Mouse (Mus musculus) myocyte (in vitro differentiated cells): ENCODE measurements around the gene Cep170. TPM values are rescaled to one million over a fixed set of nuclear protein-coding genes. Genes with fewer than 3 reads are reported as not detected.

Source experiments
- H3K27me3 ChIP-seq: one replicate; pipeline ENCODE4 v1.6.1; 2011; ENCODE audit not compliant: control insufficient read depth, insufficient read depth, insufficient read length
- H3K36me3 ChIP-seq: one replicate; pipeline ENCODE4 v1.6.1; 2011; ENCODE audit not compliant: control insufficient read depth, insufficient read depth
- H3K4me2 ChIP-seq: one replicate; pipeline ENCODE4 v1.6.1; 2011; ENCODE audit warnings: low read depth, control low read depth
- H3K4me3 ChIP-seq: one replicate; pipeline ENCODE4 v1.5.1; 2011; ENCODE audit warnings: mild to moderate bottlenecking, control low read depth, moderate library complexity
- H3K79me2 ChIP-seq: one replicate; pipeline ENCODE4 v1.6.1; 2011; ENCODE audit not compliant: control insufficient read depth, insufficient read depth
- H3ac ChIP-seq: one replicate; pipeline ENCODE4 v1.6.1; 2011; ENCODE audit not compliant: control insufficient read depth, insufficient read length
- CEBPB ChIP-seq: IDR thresholded peaks from 2 replicates; pipeline ENCODE4 v1.6.1; 2011; ENCODE audit warnings: mild to moderate bottlenecking, moderate library complexity; ENCODE audit not compliant: poor library complexity, insufficient read depth, severe bottlenecking
- E2F4 ChIP-seq: IDR thresholded peaks from one replicate; pipeline ENCODE4 v1.6.1; 2011; ENCODE audit warnings: mild to moderate bottlenecking, control low read depth, moderate library complexity; ENCODE audit not compliant: insufficient read depth
- MAX ChIP-seq: IDR thresholded peaks from one replicate; pipeline ENCODE4 v1.6.1; 2011; ENCODE audit warnings: low read depth, mild to moderate bottlenecking, control low read depth
- MYOD1 ChIP-seq, 3 experiments: IDR thresholded peaks; one replicate each; pipeline ENCODE4 v1.6.1; 2011; ENCODE audit warnings: control low read depth in 2 of 3, low read depth in 2 of 3, mild to moderate bottlenecking in 2 of 3, moderate library complexity in 1 of 3; ENCODE audit not compliant: insufficient read length in 2 of 3, control insufficient read depth in 1 of 3
- MYOG ChIP-seq, 3 experiments: IDR thresholded peaks; one replicate each; pipeline ENCODE4 v1.6.1; 2011; ENCODE audit warnings: control low read depth in 2 of 3, low read depth in 2 of 3, mild to moderate bottlenecking in 2 of 3; ENCODE audit not compliant: insufficient read length in 2 of 3, control insufficient read depth in 1 of 3, insufficient read depth in 1 of 3
- POLR2A ChIP-seq: IDR thresholded peaks from one replicate; pipeline ENCODE4 v1.6.1; 2011; ENCODE audit warnings: low read depth, mild to moderate bottlenecking, control low read depth, moderate library complexity; ENCODE audit not compliant: insufficient read length
- POLR2AphosphoS2 ChIP-seq: IDR thresholded peaks from one replicate; pipeline ENCODE4 v1.6.1; 2011; ENCODE audit warnings: low read depth, control low read depth; ENCODE audit not compliant: insufficient read length
- REST ChIP-seq: IDR thresholded peaks from one replicate; pipeline ENCODE4 v1.6.1; 2011; ENCODE audit warnings: mild to moderate bottlenecking, control low read depth, moderate library complexity; ENCODE audit not compliant: insufficient read depth, insufficient read length
- SRF ChIP-seq: IDR thresholded peaks from one replicate; pipeline ENCODE4 v1.6.1; 2011; ENCODE audit warnings: low read depth; ENCODE audit not compliant: control insufficient read depth, insufficient read length
- TCF12 ChIP-seq: IDR thresholded peaks from one replicate; pipeline ENCODE4 v1.6.1; 2011; ENCODE audit warnings: mild to moderate bottlenecking, control low read depth; ENCODE audit not compliant: poor library complexity, insufficient read depth, severe bottlenecking
- TCF3 ChIP-seq: IDR thresholded peaks from one replicate; pipeline ENCODE4 v1.6.1; 2011; ENCODE audit warnings: low read depth, control low read depth; ENCODE audit not compliant: insufficient read length
- USF1 ChIP-seq: IDR thresholded peaks from one replicate; pipeline ENCODE4 v1.6.1; 2011; ENCODE audit warnings: low read depth, mild to moderate bottlenecking, control low read depth, moderate library complexity
- polyA plus RNA-seq: library from polyadenylated mRNA; unstranded; fragments of >200 nt; fragmentation: generic; extraction: Trizol; gene quantifications from one replicate; pipeline ENCODE4 v1.2.1, GENCODE M21; 2012; ENCODE audit warnings: missing spikeins

The Cep170 gene
- polyA plus RNA-seq, 1 experiment = 15.4 TPM

DNA sequence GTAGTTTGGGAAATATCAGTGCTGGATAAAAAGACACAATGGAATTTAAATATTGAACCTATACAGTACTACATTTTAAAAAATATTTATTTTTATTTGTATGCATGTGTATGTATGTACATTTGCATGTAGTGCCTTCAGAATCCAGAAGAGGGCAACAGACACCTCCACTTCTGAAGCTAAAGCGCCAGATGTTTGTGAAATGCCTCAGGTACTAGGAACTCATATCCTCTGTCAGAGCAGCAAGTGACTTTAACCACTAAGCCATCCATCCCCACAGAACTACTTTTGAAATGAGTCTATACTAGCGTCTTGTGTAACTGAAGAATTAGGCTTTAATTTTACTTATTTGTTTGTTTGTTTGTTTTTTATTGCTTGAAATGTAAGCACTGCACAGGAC is 101.4 kb downstream of the Cep170 start:
- TF ChIP-seq USF1 = no peak
- no peak for TF ChIP-seq MAX
- no peak for TF ChIP-seq POLR2A
- TF ChIP-seq E2F4 = no peak
- TF ChIP-seq TCF12 = no peak
- no peak for TF ChIP-seq CEBPB
- no peak for TF ChIP-seq TCF3
- TF ChIP-seq SRF = no peak
- TF ChIP-seq REST = no peak
- no peak for TF ChIP-seq MYOD1 (IDR thresholded peaks at IDR 0.05; ENCODE audit: control insufficient read depth in 1 of 3, insufficient read length in 2 of 3, low read depth in 2 of 3)
- no peak for TF ChIP-seq MYOG (IDR thresholded peaks at IDR 0.05; ENCODE audit: control insufficient read depth in 1 of 3, insufficient read depth in 1 of 3, insufficient read length in 2 of 3, low read depth in 2 of 3)
- TF ChIP-seq POLR2AphosphoS2 = no peak
- H3K27me3 ChIP-seq = no peaks in the 10 kb centered on the region
- H3ac ChIP-seq = no peak overlapping the region
- H3K79me2 ChIP-seq = no peaks in the 10 kb centered on the region
- no peak overlapping the region for H3K4me2 ChIP-seq
- no peaks in the 10 kb centered on the region for H3K36me3 ChIP-seq
- no peak overlapping the region for H3K4me3 ChIP-seq

DNA sequence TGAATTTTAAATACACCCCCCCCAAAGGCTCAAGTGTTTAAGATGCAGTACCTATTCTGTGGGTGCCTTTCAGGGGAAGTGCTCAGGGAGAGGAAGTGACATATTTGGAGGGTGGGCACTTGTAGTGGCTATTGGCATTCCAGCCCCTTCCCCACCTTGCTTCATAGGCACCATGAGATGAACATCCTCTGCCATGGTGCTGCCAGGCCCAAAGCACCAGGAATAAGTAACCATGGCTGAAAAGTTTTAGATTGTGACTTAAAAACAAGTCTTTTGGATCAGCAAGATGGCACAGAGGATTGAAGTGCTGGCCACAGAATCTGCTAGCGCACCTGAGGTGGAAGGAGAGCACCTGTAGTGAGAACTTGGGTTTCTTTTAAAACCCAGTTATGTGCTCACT is 113.6 kb downstream of the Cep170 start:
- H3K4me2 ChIP-seq = no peak overlapping the region
- no peak overlapping the region for H3K4me3 ChIP-seq
- no peaks in the 10 kb centered on the region for H3K36me3 ChIP-seq
- H3K79me2 ChIP-seq = no peaks in the 10 kb centered on the region
- no peak overlapping the region for H3ac ChIP-seq
- no peaks in the 10 kb centered on the region for H3K27me3 ChIP-seq
- TF ChIP-seq POLR2A = no peak
- TF ChIP-seq E2F4 = no peak
- TF ChIP-seq CEBPB = no peak
- no peak for TF ChIP-seq MYOG (IDR thresholded peaks at IDR 0.05; ENCODE audit: control insufficient read depth in 1 of 3, insufficient read depth in 1 of 3, insufficient read length in 2 of 3, low read depth in 2 of 3)
- TF ChIP-seq MYOD1 (IDR thresholded peaks at IDR 0.05; ENCODE audit: control insufficient read depth in 1 of 3, insufficient read length in 2 of 3, low read depth in 2 of 3) = no peak
- no peak for TF ChIP-seq POLR2AphosphoS2
- no peak for TF ChIP-seq TCF12

DNA sequence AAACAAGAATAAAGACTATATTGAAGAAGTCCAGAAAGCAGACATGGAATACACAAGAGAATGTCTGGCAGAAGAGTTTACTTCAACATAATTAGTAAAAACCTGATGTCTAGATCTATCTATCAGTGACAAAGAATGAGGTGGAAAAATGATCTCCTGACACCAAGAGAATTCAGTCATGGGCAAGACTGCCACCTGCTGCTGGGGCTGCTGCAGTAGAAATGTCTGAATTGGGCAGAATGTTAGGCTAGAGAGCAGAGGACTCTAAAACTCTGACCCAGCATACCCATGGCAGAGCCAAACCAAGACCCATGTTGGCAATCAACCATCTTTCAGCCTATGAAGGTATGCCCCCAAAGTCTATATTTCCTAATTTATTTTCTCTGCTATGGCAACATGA is 114.1 kb downstream of the Cep170 start:
- no peaks in the 10 kb centered on the region for H3K79me2 ChIP-seq
- no peaks in the 10 kb centered on the region for H3K36me3 ChIP-seq
- H3K4me2 ChIP-seq = no peak overlapping the region
- H3ac ChIP-seq = no peak overlapping the region
- no peak overlapping the region for H3K4me3 ChIP-seq
- no peaks in the 10 kb centered on the region for H3K27me3 ChIP-seq
- TF ChIP-seq MYOD1 (IDR thresholded peaks at IDR 0.05; ENCODE audit: control insufficient read depth in 1 of 3, insufficient read length in 2 of 3, low read depth in 2 of 3) (no peak), MAX (no peak), USF1 (no peak), MYOG (IDR thresholded peaks at IDR 0.05; ENCODE audit: control insufficient read depth in 1 of 3, insufficient read depth in 1 of 3, insufficient read length in 2 of 3, low read depth in 2 of 3) (no peak), CEBPB (no peak), SRF (no peak), POLR2AphosphoS2 (no peak), POLR2A (no peak), E2F4 (no peak), TCF3 (no peak), REST (no peak), TCF12 (no peak)

DNA sequence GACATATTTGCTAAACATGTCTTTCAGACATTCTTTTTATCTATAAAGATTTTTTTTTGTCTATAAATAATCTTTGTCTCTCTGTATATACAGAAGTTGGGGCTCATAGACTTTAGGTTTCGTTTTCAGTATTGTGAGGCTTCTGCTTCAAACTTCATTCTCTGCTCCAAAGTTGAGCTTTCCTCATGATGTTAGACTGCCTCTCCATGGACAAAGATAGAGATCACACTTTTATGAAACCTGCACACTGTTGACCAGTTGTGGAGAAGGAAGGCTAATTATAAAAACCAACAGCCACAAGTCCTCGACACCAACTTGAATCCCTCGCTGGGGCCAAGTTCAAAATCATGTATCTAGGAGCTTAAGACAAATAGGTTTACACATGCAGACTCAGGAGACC is 115.2 kb downstream of the Cep170 start:
- TF ChIP-seq TCF3 (no peak), MAX (no peak), E2F4 (no peak), REST (no peak), POLR2AphosphoS2 (no peak), POLR2A (no peak), CEBPB (no peak), USF1 (no peak), TCF12 (no peak), MYOD1 (IDR thresholded peaks at IDR 0.05; ENCODE audit: control insufficient read depth in 1 of 3, insufficient read length in 2 of 3, low read depth in 2 of 3) (no peak), MYOG (IDR thresholded peaks at IDR 0.05; ENCODE audit: control insufficient read depth in 1 of 3, insufficient read depth in 1 of 3, insufficient read length in 2 of 3, low read depth in 2 of 3) (no peak), SRF (no peak)
- H3K27me3 ChIP-seq = no peaks in the 10 kb centered on the region
- no peak overlapping the region for H3K4me3 ChIP-seq
- H3K79me2 ChIP-seq = no peaks in the 10 kb centered on the region
- no peaks in the 10 kb centered on the region for H3K36me3 ChIP-seq
- H3ac ChIP-seq = no peak overlapping the region
- H3K4me2 ChIP-seq = no peak overlapping the region

DNA sequence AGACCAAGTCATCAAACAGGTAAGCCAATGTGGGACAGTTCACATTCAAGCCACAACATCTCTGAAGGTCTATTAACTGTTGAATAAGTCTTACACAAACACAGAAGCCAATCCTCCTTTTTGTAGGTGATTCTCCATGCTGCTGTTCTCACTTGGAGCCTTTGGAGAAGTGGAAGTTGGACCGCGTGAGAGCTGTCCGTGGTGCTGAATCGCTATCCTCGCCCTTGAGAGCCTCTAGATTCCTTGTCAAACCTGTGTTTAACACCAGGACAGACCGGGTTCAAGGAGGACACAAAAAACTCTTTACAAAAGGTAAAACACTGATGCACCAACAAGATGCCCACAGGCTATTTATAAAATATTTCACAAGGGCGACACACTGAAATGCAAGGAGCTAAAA is 116.8 kb downstream of the Cep170 start:
- Histone ChIP-seq H3K36me3 (no peaks in the 10 kb centered on the region), H3ac (no peak overlapping the region), H3K27me3 (no peaks in the 10 kb centered on the region), H3K79me2 (no peaks in the 10 kb centered on the region), H3K4me2 (no peak overlapping the region), H3K4me3 (no peak overlapping the region)
- TF ChIP-seq REST = peak; percentile 96
- TF ChIP-seq CEBPB = no peak
- TF ChIP-seq USF1 = no peak
- peak; percentile 54 for TF ChIP-seq MAX
